Mouse (Mus musculus) erythroblast, embryonic 14.5 days (primary cell): Measurements from ENCODE around the gene Prdm16.

Experiments used
- GATA1 ChIP-seq: IDR thresholded peaks from 2 replicates; pipeline ENCODE4 v1.6.1; 2012; ENCODE audit warnings: low read length, inconsistent platforms, mixed read lengths
- TAL1 ChIP-seq: IDR thresholded peaks from 3 replicates; pipeline ENCODE4 v1.6.1; 2012; ENCODE audit warnings: low read length, inconsistent platforms, mixed read lengths

DNA sequence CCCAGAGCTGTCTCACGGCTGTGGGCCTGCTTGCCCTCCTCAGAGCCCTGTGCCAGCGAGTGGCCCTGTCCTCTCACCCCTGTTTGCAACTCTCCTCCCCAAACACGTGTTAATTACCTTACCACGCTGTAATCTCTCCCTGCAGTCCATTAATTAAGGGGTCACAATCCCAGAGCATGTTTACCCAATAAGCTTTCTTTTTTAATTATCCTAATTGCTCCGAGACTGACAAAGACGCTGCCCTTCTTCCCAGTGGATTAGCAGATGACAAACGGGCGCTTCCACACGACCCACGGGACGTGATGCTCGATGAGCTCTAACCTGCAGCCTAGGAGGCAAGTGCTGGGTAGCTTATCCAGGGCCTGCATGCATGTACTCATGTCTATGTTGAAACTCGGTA lies 176.7 kb downstream of the Prdm16 start:
- TF ChIP-seq GATA1 (no peak), TAL1 (no peak)
